Mouse (Mus musculus) heart, postnatal 0 days (tissue): ENCODE results near the gene 1700017B05Rik. TPM values are rescaled to one million over a fixed set of nuclear protein-coding genes. Genes with fewer than 3 reads are reported as not detected.

Experiments used
- ATAC-seq: fragments of 200-750 bp; cut with Nextera tagmentation; 2 replicates; pipeline ENCODE4 v1.8.0; 2017; ENCODE audit warnings: low read depth, moderate number of reproducible peaks, moderate library complexity; ENCODE audit not compliant: insufficient read depth
- DNase-seq: peaks from one replicate; pipeline ENCODE4 v3.0.0-alpha.2; 2016; ENCODE audit warnings: low spot score
- H3K27ac ChIP-seq: fragments of 300-500 bp; sonication (generic); 2 replicates; pipeline ENCODE4 v1.5.1; 2014; ENCODE audit warnings: low read depth, mild to moderate bottlenecking
- H3K27me3 ChIP-seq: fragments of 300-500 bp; sonication (generic); 2 replicates; pipeline ENCODE4 v1.6.1; 2014; ENCODE audit warnings: low read length, mixed read lengths; ENCODE audit not compliant: control insufficient read depth, insufficient read depth
- H3K36me3 ChIP-seq: fragments of 300-500 bp; sonication (generic); replicated peaks from 2 replicates; pipeline ENCODE4 v1.6.1; 2014; ENCODE audit warnings: low read length, mixed read lengths; ENCODE audit not compliant: control insufficient read depth, insufficient read depth
- H3K4me1 ChIP-seq: fragments of 300-500 bp; sonication (generic); 2 replicates; pipeline ENCODE4 v1.6.1; 2014; ENCODE audit warnings: antibody characterized with exemption; ENCODE audit not compliant: control insufficient read depth, insufficient read depth
- H3K4me2 ChIP-seq: fragments of 300-500 bp; sonication (generic); 2 replicates; pipeline ENCODE4 v1.6.1; 2014; ENCODE audit warnings: low read depth, mild to moderate bottlenecking, low read length, moderate library complexity
- H3K4me3 ChIP-seq: fragments of 300-500 bp; sonication (generic); 2 replicates; pipeline ENCODE4 v1.5.1; 2014; ENCODE audit warnings: low read depth, low read length
- H3K9ac ChIP-seq: fragments of 300-500 bp; sonication (generic); replicated peaks from 2 replicates; pipeline ENCODE4 v1.6.1; 2014; ENCODE audit warnings: low read depth, low read length, mixed read lengths
- H3K9me3 ChIP-seq: fragments of 300-500 bp; sonication (generic); replicated peaks from 2 replicates; pipeline ENCODE4 v1.6.1; 2016; ENCODE audit warnings: low read length; ENCODE audit not compliant: control insufficient read depth
- CTCF ChIP-seq: IDR thresholded peaks from 2 replicates; pipeline ENCODE4 v1.5.1; 2016; ENCODE audit warnings: antibody characterized with exemption, control low read depth, low read depth
- EP300 ChIP-seq: IDR thresholded peaks from 2 replicates; pipeline ENCODE4 v1.6.1; 2016; ENCODE audit warnings: antibody characterized with exemption, low read depth
- WGBS: fragments of 180-500 bp; shearing (Covaris S2); extraction: QIAGEN DNeasy Blood & Tissue Kit; methylation state at CpG from one replicate; pipeline ENCODE4 v1.1.7; 2014; 5-methylcytosine and 5-hydroxymethylcytosine counted together
- polyA plus RNA-seq: library from polyadenylated mRNA; unstranded; fragments of >200 nt; fragmentation: Nextera tagmentation; extraction: Ambion mirVana; gene quantifications from 2 replicates; pipeline ENCODE4 v1.2.1, GENCODE M21; 2015
- total RNA-seq: library from RNA; depleted of rRNA; stranded (reverse); fragments of >200 nt; gene quantifications from 2 replicates; pipeline ENCODE4 v1.2.3, GENCODE M21; 2014; ENCODE audit warnings: low replicate concordance

1700017B05Rik gene
- total and polyA plus RNA-seq, 2 experiments from 2014 or later = 6.2 to 11.0 TPM

DNA sequence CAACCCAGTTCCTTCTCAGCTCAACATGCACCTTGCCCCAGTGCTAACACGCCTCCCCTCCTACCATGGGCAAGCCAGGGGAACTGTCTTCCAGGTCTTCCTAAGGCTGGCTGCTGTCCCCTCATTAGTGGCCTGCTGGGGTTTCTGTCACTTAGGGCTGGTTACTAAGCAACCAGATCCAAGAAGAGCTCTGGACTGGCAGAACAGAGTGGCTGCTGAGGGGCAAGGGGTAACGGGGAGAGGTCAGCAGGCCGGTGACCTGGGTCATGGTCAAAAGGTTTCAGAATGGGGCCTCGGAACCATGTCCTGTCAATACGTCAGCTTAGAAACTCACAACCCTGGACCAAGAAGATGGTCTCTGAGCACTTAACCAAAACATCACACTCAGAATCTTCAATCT lies 5.0 kb upstream of the 1700017B05Rik start:
- Histone ChIP-seq H3K4me3 (no peak overlapping the region), H3K4me2 (no peak overlapping the region), H3K27me3 (no peaks in the 10 kb centered on the region), H3K27ac (no peak overlapping the region), H3K4me1 (peaks cover 21% of the 10 kb centered on the region), H3K9ac (no peak overlapping the region), H3K9me3 (no peaks in the 10 kb centered on the region), H3K36me3 (no peaks in the 10 kb centered on the region)
- TF ChIP-seq EP300 (no peak), CTCF (no peak)
- ATAC-seq (no peak), DNase-seq (peak; percentile 0)
- 78% methylated on average over 5 of the region's 5 CpGs for whole genome bisulfite sequencing

DNA sequence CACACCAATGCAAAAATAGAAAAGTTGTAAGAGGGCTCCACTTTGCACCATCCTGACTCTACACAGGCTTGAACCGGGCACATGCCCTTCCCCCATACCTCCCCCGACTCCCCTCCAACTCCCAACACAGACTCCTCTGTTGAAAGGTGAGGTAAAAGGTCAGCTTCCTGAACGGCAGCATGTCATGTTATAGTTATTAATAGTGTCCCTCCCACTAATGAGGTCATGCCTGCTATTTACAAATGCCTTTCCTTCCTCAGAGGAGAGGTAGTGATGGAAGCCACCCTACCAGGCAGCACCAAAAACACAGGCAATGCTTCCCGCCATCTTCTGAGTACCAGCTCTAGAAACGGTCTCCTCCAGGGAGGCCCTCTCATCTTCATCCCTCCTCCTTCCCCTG lies 2.7 kb upstream of the 1700017B05Rik start:
- peaks cover 27% of the 10 kb centered on the region for H3K4me1 ChIP-seq
- DNase-seq (peak; percentile 66), ATAC-seq (peak; percentile 26; the same call in 1 of the 2 replicates)

DNA sequence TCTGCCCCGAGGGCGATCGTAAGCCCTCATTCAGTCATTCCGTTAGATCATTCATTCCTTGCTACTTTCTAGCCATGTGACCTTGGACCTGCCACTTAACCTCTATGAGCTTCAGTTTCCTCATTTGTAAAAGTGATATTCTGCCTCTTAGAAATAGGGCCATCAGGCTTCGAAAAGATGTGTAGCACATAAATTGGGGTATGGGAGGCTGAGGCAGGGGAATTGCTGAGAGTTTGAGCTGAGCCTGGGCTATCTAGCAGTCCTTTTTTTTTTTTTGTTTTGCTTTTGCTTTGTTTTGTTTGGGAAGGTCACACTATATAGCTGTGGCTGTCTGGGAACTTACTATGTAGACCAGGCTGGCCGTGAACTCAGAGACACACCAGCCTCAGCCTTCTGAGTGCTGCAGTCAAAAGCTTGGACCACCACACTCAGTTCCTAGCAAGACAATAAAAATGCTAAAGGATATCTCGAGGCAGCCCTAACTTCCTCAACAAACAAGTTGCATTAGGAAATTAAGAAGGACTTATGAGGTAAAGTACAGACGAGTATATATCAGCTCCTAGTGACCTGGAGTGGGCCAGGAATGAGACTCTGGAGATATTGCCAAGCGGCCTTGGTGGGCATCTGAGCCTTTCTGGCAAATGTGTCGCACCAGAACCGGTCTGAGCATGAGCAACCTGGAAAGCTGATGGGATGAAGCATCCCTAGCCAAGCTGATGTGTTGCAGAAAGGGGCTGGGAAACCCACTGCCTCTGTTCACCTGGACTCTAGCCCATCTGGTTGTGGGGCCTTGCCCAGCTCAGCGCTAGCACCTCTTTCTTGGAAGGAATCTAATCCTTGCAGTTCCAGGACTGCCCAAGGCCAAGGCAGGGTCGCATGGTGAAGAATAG lies 628 bp upstream of the 1700017B05Rik start:
- H3K4me1 ChIP-seq = peaks cover 27% of the 10 kb centered on the region
- WGBS = 53% methylated on average over 13 of the region's 13 CpGs
- peak overlapping the region; percentile 80 for H3K27ac ChIP-seq

More for the DNA sequence above, 2.7 kb upstream of the 1700017B05Rik start:
- H3K36me3 ChIP-seq = no peaks in the 10 kb centered on the region
- no peak overlapping the region for H3K4me3 ChIP-seq
- no peaks in the 10 kb centered on the region for H3K9me3 ChIP-seq
- TF ChIP-seq CTCF (no peak), EP300 (0 out of 2 replicates have a peak, but pooled peaks have one; percentile 53)
- no peaks in the 10 kb centered on the region for H3K27me3 ChIP-seq
- no peak overlapping the region for H3K27ac ChIP-seq
- H3K9ac ChIP-seq = no peak overlapping the region
- 17% methylated on average over 5 of the region's 5 CpGs for WGBS
- H3K4me2 ChIP-seq = no peak overlapping the region

DNA sequence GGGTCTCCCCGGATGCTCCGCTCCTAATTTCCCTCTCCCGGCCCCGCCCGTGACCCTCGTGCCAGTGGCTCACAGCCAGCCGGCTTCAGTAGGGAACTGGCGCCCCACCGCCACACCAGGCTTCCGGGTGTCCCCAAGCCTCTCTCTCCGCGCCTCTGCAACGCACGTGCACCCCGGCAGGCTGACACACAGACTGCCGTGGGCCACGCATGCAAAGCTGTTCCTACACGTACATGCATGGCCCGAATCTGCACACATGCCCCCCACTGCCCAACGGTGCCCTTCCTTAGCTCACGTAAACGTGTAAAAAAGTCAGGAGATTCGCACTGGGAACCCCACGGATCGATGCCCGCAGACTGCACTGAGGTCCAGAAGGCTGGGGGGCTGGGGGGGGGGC lies 898 bp downstream of the 1700017B05Rik start:
- Histone ChIP-seq H3K27me3 (no peaks in the 10 kb centered on the region), H3K4me1 (peaks cover 27% of the 10 kb centered on the region), H3K4me3 (peak overlapping the region; percentile 75), H3K36me3 (peaks cover 23% of the 10 kb centered on the region), H3K27ac (peak overlapping the region; percentile 80), H3K9ac (peak overlapping the region; percentile 70), H3K9me3 (no peaks in the 10 kb centered on the region), H3K4me2 (peak overlapping the region; percentile 98)
- TF ChIP-seq EP300 (no peak), CTCF (no peak)
- DNase-seq (peak; percentile 16), ATAC-seq (peak; percentile 19; the same call in 1 of the 2 replicates)
- under 1% methylated on average over 26 of the region's 26 CpGs for WGBS

More for the DNA sequence above, 628 bp upstream of the 1700017B05Rik start:
- ATAC-seq = no peak
- H3K36me3 ChIP-seq = peaks cover 8% of the 10 kb centered on the region
- H3K4me2 ChIP-seq = peak overlapping the region; percentile 98
- H3K9ac ChIP-seq = peak overlapping the region; percentile 70
- TF ChIP-seq CTCF (no peak), EP300 (no peak)
- H3K4me3 ChIP-seq = peak overlapping the region; percentile 75
- H3K9me3 ChIP-seq = no peaks in the 10 kb centered on the region
- no peaks in the 10 kb centered on the region for H3K27me3 ChIP-seq
- DNase-seq = no peak

DNA sequence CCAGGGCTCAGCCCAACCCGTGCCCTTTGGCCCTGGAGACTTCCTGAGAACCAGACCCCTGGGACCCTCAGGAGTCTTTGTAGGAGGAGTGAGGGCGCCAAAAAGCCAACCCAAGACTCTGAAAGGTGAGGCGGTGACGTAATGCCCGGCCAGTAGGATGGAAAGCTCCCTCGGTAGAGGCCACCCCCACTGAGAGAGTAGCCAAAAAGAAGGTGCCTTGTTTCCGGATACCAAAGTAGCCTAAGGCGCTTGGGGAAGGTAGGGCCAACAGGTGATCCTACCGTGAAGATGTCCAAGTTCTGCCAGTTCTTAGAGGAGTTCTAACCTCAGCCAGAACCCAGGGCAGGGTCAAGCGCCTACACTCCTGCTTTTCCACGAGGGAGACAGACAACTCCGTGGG lies 1.5 kb downstream of the 1700017B05Rik start:
- peaks cover 26% of the 10 kb centered on the region for H3K4me1 ChIP-seq
- 28% methylated on average over 12 of the region's 12 CpGs for WGBS
- H3K4me3 ChIP-seq = peak overlapping the region; percentile 75
- no peaks in the 10 kb centered on the region for H3K27me3 ChIP-seq
- peak overlapping the region; percentile 70; the same call in 1 of the 2 replicates for H3K9ac ChIP-seq
- H3K9me3 ChIP-seq = no peaks in the 10 kb centered on the region
- peak overlapping the region; percentile 80 for H3K27ac ChIP-seq
- peaks cover 29% of the 10 kb centered on the region for H3K36me3 ChIP-seq
- peak overlapping the region; percentile 98 for H3K4me2 ChIP-seq
- DNase-seq = no peak
- TF ChIP-seq EP300 = no peak
- TF ChIP-seq CTCF = no peak
- ATAC-seq = no peak

DNA sequence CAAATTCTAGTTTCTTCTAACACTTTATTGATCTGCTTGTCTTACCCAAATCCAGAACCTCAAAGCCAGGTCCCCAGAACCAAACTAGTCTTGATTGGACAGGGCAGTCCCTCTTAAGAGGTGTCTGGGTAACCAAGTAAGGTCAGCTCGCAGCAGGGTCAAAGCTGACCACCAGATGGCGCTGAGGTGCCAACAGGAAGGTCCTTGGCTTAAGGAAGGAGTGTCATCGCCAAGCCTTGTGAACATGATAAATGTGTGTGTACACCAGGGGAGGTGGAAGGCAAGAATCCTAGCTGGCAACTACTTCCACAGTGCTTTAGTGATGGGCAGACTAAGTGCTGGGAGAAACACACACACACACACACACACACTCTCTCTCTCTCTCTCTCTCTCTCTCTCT lies 2.7 kb downstream of the 1700017B05Rik start:
- TF ChIP-seq EP300 (no peak), CTCF (peak; percentile 100)
- no peaks in the 10 kb centered on the region for H3K27me3 ChIP-seq
- no peak overlapping the region for H3K4me3 ChIP-seq
- H3K27ac ChIP-seq = no peak overlapping the region
- H3K4me1 ChIP-seq = peaks cover 14% of the 10 kb centered on the region; the same call in 1 of the 2 replicates
- H3K9ac ChIP-seq = no peak overlapping the region
- ATAC-seq = peak; percentile 35
- peak overlapping the region; percentile 98; the same call in 1 of the 2 replicates for H3K4me2 ChIP-seq
- no peaks in the 10 kb centered on the region for H3K9me3 ChIP-seq
- DNase-seq = peak; percentile 91
- 0% methylated on average over 3 of the region's 3 CpGs for WGBS
- H3K36me3 ChIP-seq = peaks cover 41% of the 10 kb centered on the region
